Mouse (Mus musculus): ENCODE data around the gene Nphp4. TPM values are rescaled to one million over a fixed set of nuclear protein-coding genes. Genes with fewer than 3 reads are reported as not detected.

The Nphp4 gene
- polyA plus RNA-seq (2015; fragmentation: Nextera tagmentation; extraction: Ambion mirVana) = 6.2 and 6.5 TPM in 2 replicates

- WGBS = 2% methylated on average over 18 of the region's 18 CpGs
- no peak for ATAC-seq
These were observed at the start of gene Nphp4 for GRCm38 (mm10) chr4:152476427-152477023. Nphp4 (plus strand) TSS chr4:152476706.

DNA sequence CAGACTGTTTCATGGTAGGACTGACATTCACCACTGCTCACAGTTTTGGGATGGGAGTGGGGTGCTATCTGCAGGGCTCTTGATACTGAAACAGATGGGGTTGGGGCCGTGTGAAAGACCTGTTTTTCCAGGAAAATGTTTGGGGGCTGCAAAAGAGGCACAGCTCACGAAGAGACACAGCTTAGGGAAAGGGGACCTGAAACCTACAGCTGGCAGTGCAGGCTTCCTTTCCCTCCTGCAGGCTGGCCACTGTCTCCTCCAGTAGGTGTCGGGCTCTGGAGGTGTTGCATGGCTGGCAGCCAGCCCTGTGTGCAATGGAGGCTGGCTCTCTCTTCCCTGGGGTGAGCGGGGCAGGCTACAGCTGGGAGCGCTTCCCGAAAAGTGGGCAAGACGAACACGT is 48.2 kb upstream of the Nphp4 start:
- H3K9me3 ChIP-seq = no peaks in the 10 kb centered on the region
- H3K9ac ChIP-seq (replicated peaks) = no peak overlapping the region
- no peak overlapping the region for H3K4me3 ChIP-seq (replicated peaks)
- 48% methylated on average over 8 of the region's 8 CpGs for WGBS
- no peaks in the 10 kb centered on the region for H3K36me3 ChIP-seq
- ATAC-seq = no peak
- H3K27ac ChIP-seq = no peak overlapping the region
- no peak overlapping the region for H3K4me2 ChIP-seq (replicated peaks)
- H3K27me3 ChIP-seq = no peaks in the 10 kb centered on the region
- H3K4me1 ChIP-seq (replicated peaks) = peaks cover 4% of the 10 kb centered on the region; the same call in 1 of the 2 replicates

More at GRCm38 (mm10) chr4:152476427-152477023, at the start of gene Nphp4:
- H3K9ac ChIP-seq (replicated peaks) = peak within 1 kb of the TSS; percentile 84
- H3K27ac ChIP-seq = peak within 1 kb of the TSS; percentile 90
- peaks cover 39% of the 10 kb centered on the region for H3K4me1 ChIP-seq (replicated peaks)
- peak within 1 kb of the TSS; percentile 74 for H3K4me2 ChIP-seq (replicated peaks)
- H3K9me3 ChIP-seq = peaks cover 13% of the 10 kb centered on the region
- peak within 1 kb of the TSS; percentile 69 for H3K4me3 ChIP-seq (replicated peaks)
- H3K27me3 ChIP-seq = peaks cover 15% of the 10 kb centered on the region
- H3K36me3 ChIP-seq = peaks cover 15% of the 10 kb centered on the region

- no peaks in the 10 kb centered on the region for H3K36me3 ChIP-seq
- no peaks in the 10 kb centered on the region for H3K9me3 ChIP-seq
- 0 out of 2 replicates have a peak, but pooled peaks cover 2% of the 10 kb centered on the region for H3K27me3 ChIP-seq
- H3K4me3 ChIP-seq (replicated peaks) = no peak overlapping the region
- H3K4me2 ChIP-seq (replicated peaks) = no peak overlapping the region
- WGBS = 50% methylated on average over 5 of the region's 5 CpGs
- peaks cover 14% of the 10 kb centered on the region for H3K4me1 ChIP-seq (replicated peaks)
- ATAC-seq = no peak
- no peak overlapping the region for H3K9ac ChIP-seq (replicated peaks)
- H3K27ac ChIP-seq = no peak overlapping the region
These were observed 44.2 kb upstream of the Nphp4 start for GRCm38 (mm10) chr4:152432308-152432707.

DNA sequence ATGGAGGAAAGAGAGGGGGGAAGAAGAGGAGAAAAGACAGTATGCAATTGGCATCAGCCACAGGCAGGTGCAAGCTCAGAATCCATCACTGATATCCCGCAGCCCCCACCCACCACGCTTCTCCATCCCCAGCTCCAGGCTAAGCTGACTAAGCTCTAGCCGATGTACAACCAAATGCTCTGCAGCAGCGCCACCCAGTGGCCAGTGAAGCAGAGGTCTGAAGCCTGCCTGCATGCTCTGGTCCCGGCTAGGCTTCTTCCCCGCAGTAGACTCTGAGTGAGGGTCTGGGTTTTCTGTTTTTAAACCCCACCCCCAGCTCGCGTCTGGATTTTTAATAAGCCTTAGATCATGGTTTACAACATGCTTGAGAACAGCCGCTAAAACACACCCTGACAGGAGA is 41.7 kb upstream of the Nphp4 start:
- 3% methylated on average over 9 of the region's 9 CpGs for WGBS

DNA sequence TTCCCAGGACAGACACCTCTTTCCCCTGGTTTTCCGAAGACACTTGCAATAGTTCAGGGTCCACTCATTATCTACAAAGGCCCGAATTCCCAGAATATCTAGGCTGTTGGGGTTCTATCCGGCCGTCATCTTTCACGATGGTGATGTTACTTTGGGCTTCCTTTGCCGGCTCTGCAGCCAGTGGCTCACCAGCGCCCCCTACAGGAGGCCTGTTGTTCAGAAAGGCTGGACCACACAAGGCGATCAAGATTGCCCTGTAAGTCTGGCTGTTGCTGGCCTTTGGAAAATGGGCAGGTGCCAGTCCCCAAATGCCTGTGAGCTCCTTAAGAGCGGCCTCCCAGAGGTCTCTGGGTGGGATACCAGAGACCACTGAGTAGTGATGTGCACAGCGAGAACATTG is 41.3 kb upstream of the Nphp4 start:
- Histone ChIP-seq H3K9ac (replicated peaks) (0 out of 2 replicates have a peak overlapping the region, but pooled peaks have one; percentile 40), H3K9me3 (no peaks in the 10 kb centered on the region), H3K36me3 (no peaks in the 10 kb centered on the region), H3K4me2 (replicated peaks) (peak overlapping the region; percentile 56), H3K4me3 (replicated peaks) (peak overlapping the region; percentile 20), H3K4me1 (replicated peaks) (peaks cover 10% of the 10 kb centered on the region; the same call in 1 of the 2 replicates), H3K27me3 (0 out of 2 replicates have a peak, but pooled peaks cover 2% of the 10 kb centered on the region), H3K27ac (no peak overlapping the region)
- WGBS = 9% methylated on average over 10 of the region's 10 CpGs
- ATAC-seq = peak; percentile 76

More for the DNA sequence above, 41.7 kb upstream of the Nphp4 start:
- peak; percentile 94 for ATAC-seq
- H3K36me3 ChIP-seq = no peaks in the 10 kb centered on the region
- 0 out of 2 replicates have a peak overlapping the region, but pooled peaks have one; percentile 40 for H3K9ac ChIP-seq (replicated peaks)
- H3K4me3 ChIP-seq (replicated peaks) = peak overlapping the region; percentile 20
- H3K4me2 ChIP-seq (replicated peaks) = peak overlapping the region; percentile 56
- H3K27ac ChIP-seq = no peak overlapping the region
- H3K27me3 ChIP-seq = 0 out of 2 replicates have a peak, but pooled peaks cover 2% of the 10 kb centered on the region
- no peaks in the 10 kb centered on the region for H3K9me3 ChIP-seq
- peaks cover 10% of the 10 kb centered on the region; the same call in 1 of the 2 replicates for H3K4me1 ChIP-seq (replicated peaks)

DNA sequence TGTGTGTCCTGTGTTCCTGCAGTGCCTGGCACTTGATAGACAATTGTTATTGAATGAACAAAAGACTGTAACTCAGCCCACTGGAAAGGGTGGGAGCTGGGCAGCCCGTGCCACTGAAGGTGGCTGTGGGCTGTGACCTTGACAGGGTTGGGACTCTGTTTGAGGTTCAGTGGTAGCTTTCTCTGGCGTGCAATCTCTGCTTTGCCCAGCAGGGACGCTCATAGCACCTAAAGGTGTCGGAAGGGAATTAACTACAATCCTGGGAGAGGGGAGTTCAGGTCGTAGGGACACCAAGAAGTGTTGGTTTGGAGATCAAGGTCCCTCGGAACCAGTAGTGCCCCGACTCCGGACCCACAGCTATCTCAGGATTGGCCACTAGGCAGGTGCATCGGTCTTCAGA is 35.6 kb upstream of the Nphp4 start:
- 70% methylated on average over 9 of the region's 9 CpGs for WGBS
- no peak overlapping the region for H3K9ac ChIP-seq (replicated peaks)

DNA sequence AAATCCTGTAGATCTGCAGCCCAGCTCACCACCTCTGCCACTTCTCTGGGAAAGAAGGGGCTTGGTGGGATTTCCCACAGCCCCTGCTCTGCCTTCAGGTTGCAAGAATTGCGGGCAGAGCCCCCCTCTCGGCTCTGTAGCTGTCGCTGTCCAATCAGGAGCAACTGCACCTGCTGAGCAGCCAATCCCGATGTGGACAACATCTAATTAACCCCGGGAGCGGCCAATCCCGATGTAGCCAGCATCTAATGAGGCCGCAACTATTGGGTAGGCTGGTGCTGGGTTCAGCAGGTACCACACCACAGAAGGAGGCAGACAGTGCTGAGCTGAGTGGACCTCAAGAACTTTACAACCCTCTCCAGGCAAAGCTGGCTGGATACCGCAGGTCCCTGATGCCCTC is 35.0 kb upstream of the Nphp4 start:
- H3K36me3 ChIP-seq = no peaks in the 10 kb centered on the region
- WGBS = 44% methylated on average over 9 of the region's 9 CpGs
- H3K27me3 ChIP-seq = no peaks in the 10 kb centered on the region
- 0 out of 2 replicates have a peak, but pooled peaks cover 4% of the 10 kb centered on the region for H3K4me1 ChIP-seq (replicated peaks)
- no peak overlapping the region for H3K4me2 ChIP-seq (replicated peaks)
- no peak overlapping the region for H3K27ac ChIP-seq
- H3K9me3 ChIP-seq = no peaks in the 10 kb centered on the region
- H3K4me3 ChIP-seq (replicated peaks) = no peak overlapping the region
- ATAC-seq = no peak
- H3K9ac ChIP-seq (replicated peaks) = no peak overlapping the region

More for the DNA sequence above, 35.6 kb upstream of the Nphp4 start:
- H3K4me2 ChIP-seq (replicated peaks) = no peak overlapping the region
- ATAC-seq = no peak
- H3K9me3 ChIP-seq = no peaks in the 10 kb centered on the region
- no peaks in the 10 kb centered on the region for H3K36me3 ChIP-seq
- H3K27ac ChIP-seq = no peak overlapping the region
- H3K4me3 ChIP-seq (replicated peaks) = no peak overlapping the region
- H3K4me1 ChIP-seq (replicated peaks) = no peaks in the 10 kb centered on the region
- H3K27me3 ChIP-seq = no peaks in the 10 kb centered on the region

- no peak overlapping the region for H3K4me2 ChIP-seq (replicated peaks)
- H3K4me1 ChIP-seq (replicated peaks) = 0 out of 2 replicates have a peak, but pooled peaks cover 10% of the 10 kb centered on the region
- no peaks in the 10 kb centered on the region for H3K36me3 ChIP-seq
- H3K27me3 ChIP-seq = no peaks in the 10 kb centered on the region
- no peak overlapping the region for H3K4me3 ChIP-seq (replicated peaks)
- 86% methylated on average over 10 of the region's 10 CpGs for WGBS
- H3K27ac ChIP-seq = no peak overlapping the region
- ATAC-seq = no peak
- H3K9ac ChIP-seq (replicated peaks) = no peak overlapping the region
- H3K9me3 ChIP-seq = no peaks in the 10 kb centered on the region
These were observed 30.3 kb upstream of the Nphp4 start for GRCm38 (mm10) chr4:152446178-152446577.

DNA sequence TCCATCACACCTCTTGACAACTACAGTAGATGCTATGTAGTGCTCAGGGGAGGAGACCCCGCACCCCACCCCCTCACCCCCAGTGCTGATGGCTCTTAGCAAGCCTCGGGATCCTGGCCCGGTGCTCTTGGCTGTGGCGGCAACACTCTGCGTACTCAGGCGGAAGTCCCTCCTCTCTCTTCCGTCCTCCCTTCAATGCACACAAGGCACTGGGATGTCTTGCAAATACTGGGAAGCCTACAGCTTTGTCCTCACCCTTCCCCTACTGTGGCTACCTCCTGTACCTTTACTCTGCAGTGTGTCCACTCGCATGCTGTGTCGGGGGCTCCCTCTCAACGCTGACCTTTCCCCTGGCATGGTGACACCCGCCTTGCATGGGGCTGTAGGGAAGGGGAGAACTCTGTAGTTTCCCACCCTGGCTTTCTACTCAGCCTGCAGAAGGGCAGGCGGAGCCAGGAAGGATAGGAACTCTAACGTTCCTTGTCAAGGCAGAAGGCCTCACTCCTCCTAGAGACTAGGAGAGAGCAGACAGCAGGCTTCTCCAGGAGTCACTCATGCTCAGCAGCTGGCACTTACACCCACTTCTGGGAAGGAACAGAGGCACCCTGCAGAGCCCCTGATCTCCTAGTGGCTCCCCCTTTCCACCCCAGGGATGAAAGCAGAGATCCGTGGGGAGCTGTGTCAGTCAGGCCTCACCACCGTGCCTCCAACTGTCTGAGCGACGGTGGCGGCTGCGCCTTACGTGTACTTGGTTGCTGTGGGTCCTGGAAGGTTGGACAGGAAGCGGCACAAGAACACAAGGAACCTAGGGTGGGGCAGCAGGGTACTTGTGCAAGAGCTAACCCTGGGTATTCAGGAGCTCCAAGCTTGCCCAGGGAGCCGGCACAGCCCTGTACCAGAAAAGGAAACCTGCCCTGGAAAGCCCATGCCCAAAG is 28.5 kb upstream of the Nphp4 start:
- WGBS = 82% methylated on average over 22 of the region's 22 CpGs
- no peaks in the 10 kb centered on the region for H3K27me3 ChIP-seq
- H3K4me1 ChIP-seq (replicated peaks) = peaks cover 15% of the 10 kb centered on the region
- H3K9me3 ChIP-seq = no peaks in the 10 kb centered on the region
- H3K27ac ChIP-seq = no peak overlapping the region
- H3K9ac ChIP-seq (replicated peaks) = no peak overlapping the region
- no peak overlapping the region for H3K4me3 ChIP-seq (replicated peaks)
- no peaks in the 10 kb centered on the region for H3K36me3 ChIP-seq
- H3K4me2 ChIP-seq (replicated peaks) = no peak overlapping the region
- no peak for ATAC-seq

DNA sequence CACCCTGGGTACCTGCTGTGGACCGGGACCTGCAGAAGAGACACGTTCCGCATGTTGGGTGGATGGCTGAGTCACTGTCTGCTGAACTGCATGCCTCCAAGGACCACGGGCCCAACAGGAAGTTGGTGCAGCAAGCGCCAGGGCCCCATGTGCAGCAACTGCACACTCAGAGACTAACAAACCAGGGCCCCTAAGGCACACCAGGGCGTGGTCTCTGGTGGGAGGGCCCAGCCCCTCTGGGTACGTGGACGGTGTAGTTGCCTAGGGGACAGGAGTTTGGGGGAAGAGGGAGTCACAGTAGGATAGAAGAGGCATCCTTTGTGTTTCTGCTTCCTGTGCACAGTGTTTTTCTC is 27.9 kb upstream of the Nphp4 start:
- no peak overlapping the region for H3K4me2 ChIP-seq (replicated peaks)
- peaks cover 19% of the 10 kb centered on the region for H3K4me1 ChIP-seq (replicated peaks)
- 71% methylated on average over 8 of the region's 8 CpGs for WGBS
- no peaks in the 10 kb centered on the region for H3K27me3 ChIP-seq
- H3K9me3 ChIP-seq = no peaks in the 10 kb centered on the region
- H3K27ac ChIP-seq = no peak overlapping the region
- H3K9ac ChIP-seq (replicated peaks) = no peak overlapping the region
- H3K36me3 ChIP-seq = no peaks in the 10 kb centered on the region
- H3K4me3 ChIP-seq (replicated peaks) = no peak overlapping the region
- no peak for ATAC-seq

DNA sequence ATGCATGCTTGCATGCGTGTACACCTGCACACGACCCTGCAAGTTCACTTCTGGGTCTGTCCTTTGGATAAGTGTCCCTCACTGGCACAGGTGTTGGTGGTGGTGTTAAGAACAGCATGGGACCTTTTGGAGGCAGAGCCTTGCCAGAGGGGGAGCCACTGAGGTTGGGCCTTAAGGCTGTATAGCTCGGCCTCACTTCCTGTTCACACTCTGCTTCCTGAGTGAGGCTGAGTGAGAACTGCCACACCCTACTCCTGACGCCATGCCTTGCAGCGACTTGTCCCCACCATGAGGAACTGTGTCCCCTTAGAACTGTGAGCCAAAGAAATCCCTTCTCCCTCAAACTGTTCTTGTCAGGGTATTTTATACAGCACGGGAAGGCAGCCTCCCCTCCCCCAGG is 25.1 kb upstream of the Nphp4 start:
- no peak overlapping the region for H3K9ac ChIP-seq (replicated peaks)
- no peaks in the 10 kb centered on the region for H3K27me3 ChIP-seq
- no peak overlapping the region for H3K27ac ChIP-seq
- H3K4me2 ChIP-seq (replicated peaks) = no peak overlapping the region
- no peak for ATAC-seq
- peaks cover 22% of the 10 kb centered on the region for H3K4me1 ChIP-seq (replicated peaks)
- no peaks in the 10 kb centered on the region for H3K36me3 ChIP-seq
- no peaks in the 10 kb centered on the region for H3K9me3 ChIP-seq
- H3K4me3 ChIP-seq (replicated peaks) = no peak overlapping the region
- 95% methylated on average over 6 of the region's 6 CpGs for WGBS

DNA sequence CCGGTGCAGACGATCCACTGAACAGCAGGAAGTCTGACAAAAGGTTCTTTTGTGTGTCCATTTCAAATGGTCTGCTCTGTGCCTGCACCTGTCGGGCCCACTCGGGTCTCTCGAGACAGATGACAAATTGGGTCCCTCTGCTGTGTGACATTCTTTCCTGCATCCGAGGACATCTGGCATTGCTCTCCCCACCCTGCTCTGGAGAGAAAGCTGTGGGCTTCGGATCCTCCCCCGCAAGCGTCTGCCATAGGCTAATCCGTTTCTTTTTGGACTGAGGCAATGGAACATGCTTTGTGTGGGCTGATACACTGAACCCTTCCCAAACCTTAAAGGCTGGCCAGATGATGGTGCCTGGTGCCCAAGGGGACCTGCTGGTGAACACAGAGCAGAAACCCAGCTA is 23.4 kb upstream of the Nphp4 start:
- H3K27me3 ChIP-seq = no peaks in the 10 kb centered on the region
- no peak overlapping the region for H3K4me3 ChIP-seq (replicated peaks)
- peaks cover 19% of the 10 kb centered on the region for H3K4me1 ChIP-seq (replicated peaks)
- H3K27ac ChIP-seq = peak overlapping the region; percentile 6
- ATAC-seq = peak; percentile 47; the same call in 1 of the 2 replicates
- H3K9ac ChIP-seq (replicated peaks) = no peak overlapping the region
- H3K4me2 ChIP-seq (replicated peaks) = no peak overlapping the region
- H3K9me3 ChIP-seq = no peaks in the 10 kb centered on the region
- 31% methylated on average over 10 of the region's 10 CpGs for WGBS
- no peaks in the 10 kb centered on the region for H3K36me3 ChIP-seq
